Mouse (Mus musculus) adrenal gland, adult (tissue): Measurements from ENCODE around the gene Olfr479.
"Not testable (repeated sequence)": the region's sequence is repeated elsewhere in the genome, so short reads cannot be mapped to it uniquely, and the experiment has no call there.

ENCODE experiments used
- DNase-seq, 2 experiments: peaks; one replicate each; pipeline ENCODE4 v3.0.0; 2022 to 2023; ENCODE audit warnings: low spot score in 1 of 2; ENCODE audit not compliant: inconsistent age in 2 of 2

Olfr479 gene

DNA sequence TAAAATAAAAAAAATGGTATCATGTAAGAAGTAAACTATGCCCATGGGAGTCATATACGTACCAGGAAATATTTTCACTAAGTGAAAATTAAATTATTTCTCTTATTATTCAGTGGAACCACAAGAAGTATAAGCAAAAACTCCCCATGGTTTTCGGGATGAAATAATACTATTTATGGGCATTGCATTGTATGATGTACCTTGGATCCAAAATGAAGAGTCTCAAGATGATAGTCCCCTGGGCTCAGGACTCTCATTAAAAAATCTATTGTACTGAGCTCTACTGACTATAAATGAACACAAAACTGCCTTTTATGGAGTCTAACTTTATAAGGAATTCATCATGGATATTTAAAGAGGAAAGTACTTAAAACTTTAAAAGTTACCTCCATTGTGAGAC lies at the start of gene Olfr479:
Gene Olfr479, plus strand, starts transcription at position 301 of the 400 bp plus-strand sequence.
- DNase-seq = no peak

DNA sequence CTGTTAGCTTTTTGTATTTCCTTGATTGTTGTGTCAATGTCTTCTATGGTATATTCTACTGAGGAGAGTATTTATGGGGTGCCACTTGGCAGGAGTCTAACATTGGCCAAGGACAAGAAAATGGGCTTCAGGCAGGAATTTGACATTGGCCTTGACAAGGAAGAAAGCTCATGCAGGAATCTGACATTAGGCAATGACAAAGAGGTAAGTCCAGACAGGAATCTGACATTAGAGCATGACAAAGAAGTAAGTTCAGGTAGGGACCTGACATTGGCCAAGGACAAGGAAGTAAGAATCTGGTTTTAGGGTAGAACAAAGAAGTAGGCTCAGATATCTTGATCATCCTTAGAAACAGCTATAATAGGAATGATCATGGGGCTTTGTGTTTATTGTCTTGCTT lies 36.2 kb upstream of the Olfr479 start:
- not testable (repeated sequence) for DNase-seq

DNA sequence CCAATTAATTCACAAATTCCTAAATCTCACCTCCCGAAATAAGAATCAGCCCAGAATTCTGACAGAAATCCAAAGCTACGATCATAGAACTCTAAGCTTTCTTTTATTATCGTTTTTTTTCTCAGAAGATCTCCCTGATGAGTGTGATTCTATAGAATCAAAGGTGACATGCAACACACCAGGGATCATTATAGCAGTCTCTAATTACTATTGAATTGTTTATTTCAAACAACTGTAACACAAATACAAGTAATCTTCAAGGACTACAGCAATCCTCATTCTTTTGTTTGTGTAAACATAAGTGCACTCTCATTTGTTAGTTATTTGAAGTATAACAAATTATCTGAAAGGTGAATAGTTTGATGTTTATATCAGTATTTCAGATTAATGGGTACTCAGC lies 16.6 kb upstream of the Olfr479 start, which contains the start of gene Olfr478:
Gene Olfr478, minus strand, starts transcription at position 101 of the 400 bp plus-strand sequence.
- no peak for DNase-seq

DNA sequence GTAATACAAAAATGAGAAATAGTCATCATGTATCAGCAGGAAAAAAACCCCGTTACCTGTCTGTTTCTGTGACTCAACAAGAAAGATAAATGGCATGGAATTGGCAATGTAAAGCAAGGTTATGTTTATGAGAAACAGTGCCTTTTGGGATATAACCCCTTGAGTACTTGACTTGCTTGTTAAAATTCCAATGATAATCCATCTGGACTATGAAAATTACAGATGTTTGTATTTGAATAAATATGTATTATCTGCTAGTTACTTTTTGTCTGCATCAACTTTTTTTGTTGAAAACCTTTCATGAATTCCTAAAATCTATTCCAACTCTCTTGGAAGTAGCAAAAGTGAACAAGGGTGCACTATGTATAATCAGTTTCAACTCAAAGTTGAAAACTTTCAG lies 16.8 kb downstream of the Olfr479 start, which contains the start of gene Olfr480:
Gene Olfr480, minus strand, starts transcription at position 101 of the 400 bp plus-strand sequence.
- no peak for DNase-seq

DNA sequence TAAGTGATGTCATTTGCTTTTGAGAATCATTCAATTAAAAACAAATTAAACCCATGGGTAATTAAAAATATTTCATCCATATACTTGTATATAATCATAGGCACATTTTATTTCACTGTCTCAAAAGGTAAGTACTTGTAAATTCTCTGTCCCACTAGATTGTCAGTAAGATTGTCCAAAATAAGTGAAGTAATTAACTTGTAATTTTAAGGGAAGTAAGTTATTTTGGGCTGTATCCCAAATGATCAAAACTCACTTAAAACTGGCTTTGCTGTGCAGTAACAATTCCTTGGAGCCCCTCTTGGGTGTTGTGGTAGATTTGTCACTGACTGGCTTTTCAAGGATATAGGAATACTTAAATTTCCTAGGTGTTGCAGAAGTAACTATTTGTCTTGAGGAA lies 29.1 kb downstream of the Olfr479 start, which contains the start of gene Olfr481:
Gene Olfr481, plus strand, starts transcription at position 301 of the 400 bp plus-strand sequence.
- DNase-seq = no peak

DNA sequence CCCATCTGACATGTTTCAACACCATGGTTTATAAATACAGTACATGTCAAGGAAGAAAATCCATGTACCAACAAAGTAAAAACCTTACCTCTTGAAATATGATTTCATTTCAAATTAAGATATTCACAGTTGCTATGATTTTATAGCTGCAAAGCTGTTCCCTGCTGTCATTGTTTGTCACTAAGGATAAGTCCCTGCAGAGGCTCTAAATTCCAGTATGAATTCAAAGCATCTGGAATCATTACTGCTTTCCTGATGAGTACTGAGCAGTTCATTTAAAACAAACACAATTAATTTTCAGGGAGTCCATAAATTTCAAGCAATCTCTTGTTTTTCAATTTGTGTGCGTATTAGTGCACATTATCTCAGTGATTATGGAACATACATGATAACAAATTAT lies 47.0 kb downstream of the Olfr479 start, which contains the start of gene Olfr482:
Gene Olfr482, minus strand, starts transcription at position 101 of the 400 bp plus-strand sequence.
- DNase-seq = no peak

DNA sequence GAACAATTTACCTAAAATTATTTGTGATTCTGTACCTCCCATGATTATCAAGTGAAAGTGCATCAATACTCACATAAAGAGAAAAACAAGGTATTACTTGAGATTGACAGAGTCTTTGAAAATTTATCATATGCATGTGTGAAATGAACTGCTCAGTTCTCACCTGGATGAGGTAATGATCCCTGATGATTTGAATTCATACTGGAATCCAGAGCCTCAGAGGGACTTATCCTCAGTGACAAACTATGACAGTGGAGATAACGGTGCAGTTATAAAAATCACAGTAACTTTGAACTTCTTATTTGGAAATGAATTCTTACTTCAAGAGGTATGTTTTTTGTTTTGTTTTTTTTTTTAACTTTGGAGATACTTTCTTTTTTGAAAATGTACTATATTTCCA lies 50.1 kb downstream of the Olfr479 start, which contains the start of gene Olfr483:
Gene Olfr483, plus strand, starts transcription at position 301 of the 400 bp plus-strand sequence.
- no peak for DNase-seq
